9 mouse cellular contexts compared by ENCODE assay signal in genomic region chr2:34526527-34527371, GRCm38 (mm10).
DNase-seq lines count a peak whose midpoint lies in the region; ATAC-seq lines count a peak whose summit lies in the region.
"Had no signal": no experiment of that assay in that cellular context is flagged by ENCODE, and none has a peak within 500 bp of the region (broad histone marks: within the 10 kb centered on the region; RNA-seq: fewer than 3 reads in every experiment).

No protein-coding gene starts in this region.

- no peak overlapping the region for H3K4me3 ChIP-seq in hindbrain, embryonic 14.5 days (replicated peaks; ENCODE audit: low read length)
- no peak overlapping the region for H3K4me3 ChIP-seq in midbrain, embryonic 16.5 days (ENCODE audit: low read depth, low read length)
- H3K4me3 ChIP-seq: liver, embryonic 15.5 days had no signal

- DNase-seq in adrenal gland, adult 2 months: peak; percentile 88
- no peak for DNase-seq in adrenal gland, postnatal 4 days (ENCODE audit: low spot score in 2 of 2)
- peak; percentile 25 for DNase-seq in testis, postnatal 14 days (ENCODE audit: low spot score)
- DNase-seq in testis, postnatal 10 days (ENCODE audit: low spot score): no peak
- DNase-seq in hindbrain, embryonic 14.5 days (ENCODE audit: low spot score): peak; percentile 62
- no peak for DNase-seq in left cerebral cortex, adult 18-20 months (ENCODE audit: low spot score in 2 of 2)
- no peak for DNase-seq in T-cell, adult 2 months (ENCODE audit: low spot score)

- no peak overlapping the region; the same call in 1 of the 2 replicates for H3K27ac ChIP-seq in hindbrain, embryonic 14.5 days
- no peak overlapping the region for H3K27ac ChIP-seq in midbrain, embryonic 16.5 days (ENCODE audit: low read length)
- H3K27ac ChIP-seq: liver, embryonic 15.5 days had no signal

- WGBS in hindbrain, embryonic 14.5 days: 29% methylated on average over 15 of the region's 15 CpGs
- WGBS in midbrain, embryonic 16.5 days: 43% methylated on average over 15 of the region's 15 CpGs

- H3K4me2 ChIP-seq in hindbrain, embryonic 14.5 days (replicated peaks): no peak overlapping the region
- no peak overlapping the region for H3K4me2 ChIP-seq in midbrain, embryonic 16.5 days (ENCODE audit: low read length)
- H3K4me2 ChIP-seq: liver, embryonic 15.5 days had no signal

- peaks cover 30% of the 10 kb centered on the region; the same call in 1 of the 2 replicates for H3K4me1 ChIP-seq in hindbrain, embryonic 14.5 days (replicated peaks; ENCODE audit: control insufficient read depth, insufficient read depth, low read length)
- H3K4me1 ChIP-seq in midbrain, embryonic 16.5 days (ENCODE audit: control insufficient read depth, insufficient read depth, low read length): peaks cover 20% of the 10 kb centered on the region
- H3K4me1 ChIP-seq: liver, embryonic 15.5 days had no signal

- H3K27me3 ChIP-seq in hindbrain, embryonic 14.5 days (ENCODE audit: control insufficient read depth, insufficient read depth, low read length): no peaks in the 10 kb centered on the region
- H3K27me3 ChIP-seq in midbrain, embryonic 16.5 days (ENCODE audit: control insufficient read depth, insufficient read depth, low read depth, low read length): no peaks in the 10 kb centered on the region
- H3K27me3 ChIP-seq: liver, embryonic 15.5 days had no signal

- peak; percentile 40; the same call in 1 of the 2 replicates for ATAC-seq in hindbrain, embryonic 14.5 days (ENCODE audit: low FRiP score)
- peak; percentile 45; the same call in 1 of the 2 replicates for ATAC-seq in midbrain, embryonic 16.5 days

- no peak overlapping the region for H3K9ac ChIP-seq in hindbrain, embryonic 14.5 days
- no peak overlapping the region for H3K9ac ChIP-seq in midbrain, embryonic 16.5 days (ENCODE audit: low read depth, low read length)
- H3K9ac ChIP-seq: liver, embryonic 15.5 days had no signal

- no peaks in the 10 kb centered on the region for H3K36me3 ChIP-seq in hindbrain, embryonic 14.5 days (replicated peaks; ENCODE audit: control insufficient read depth, insufficient read depth)
- H3K36me3 ChIP-seq in midbrain, embryonic 16.5 days (ENCODE audit: control insufficient read depth, insufficient read depth, low read length): no peaks in the 10 kb centered on the region
- H3K36me3 ChIP-seq: liver, embryonic 15.5 days had no signal

- no peaks in the 10 kb centered on the region for H3K9me3 ChIP-seq in hindbrain, embryonic 14.5 days (ENCODE audit: control insufficient read depth, low read length)
- no peaks in the 10 kb centered on the region for H3K9me3 ChIP-seq in midbrain, embryonic 16.5 days (replicated peaks; ENCODE audit: control insufficient read depth, low read length, poor library complexity, severe bottlenecking)
- H3K9me3 ChIP-seq: liver, embryonic 15.5 days had no signal

Comparison
In these comparisons a context has a peak if more than half of its experiments do, and no peak if none do; other contexts are left out.
1. DNase-seq: peak in adrenal gland, adult 2 months (single experiment), testis, postnatal 14 days (single experiment) and hindbrain, embryonic 14.5 days (single experiment); none in adrenal gland, postnatal 4 days (0 of 2), testis, postnatal 10 days (single experiment), left cerebral cortex, adult 18-20 months (0 of 2) and T-cell, adult 2 months (single experiment).